Mouse (Mus musculus) bone marrow, adult 2 months (tissue): ENCODE results near the gene Ube2d2b. TPM values are rescaled to one million over a fixed set of nuclear protein-coding genes. Genes with fewer than 3 reads are reported as not detected.

Source experiments
- H3K27ac ChIP-seq: fragments of 200-500 bp; 2 replicates; pipeline ENCODE4 v1.5.1; 2012; ENCODE audit warnings: low read depth, mild to moderate bottlenecking, control low read depth, inconsistent platforms, low read length; ENCODE audit not compliant: control insufficient read depth, poor library complexity, insufficient read depth
- H3K4me1 ChIP-seq: fragments of 200-500 bp; 2 replicates; pipeline ENCODE4 v1.6.1; 2011; ENCODE audit warnings: low read length; ENCODE audit not compliant: control insufficient read depth, insufficient read depth
- H3K4me3 ChIP-seq: fragments of 200-500 bp; replicated peaks from 2 replicates; pipeline ENCODE3; 2011; ENCODE audit warnings: mild to moderate bottlenecking, low read depth, low read length, control low read depth; ENCODE audit not compliant: control insufficient read depth
- CTCF ChIP-seq: fragments of 200-500 bp; IDR thresholded peaks from 2 replicates; pipeline ENCODE4 v1.5.1; 2011; ENCODE audit warnings: low read length, control low read depth; ENCODE audit not compliant: control insufficient read depth, insufficient read depth
- POLR2A ChIP-seq: fragments of 200-500 bp; IDR thresholded peaks from 2 replicates; pipeline ENCODE4 v1.6.1; 2011; ENCODE audit warnings: low read depth, mild to moderate bottlenecking, control low read depth, low read length, borderline replicate concordance; ENCODE audit not compliant: control insufficient read depth
- WGBS: fragments of 180-500 bp; shearing (Covaris S2); methylation state at CpG from one replicate; pipeline ENCODE4 v1.1.7; 2018; 5-methylcytosine and 5-hydroxymethylcytosine counted together
- polyA plus RNA-seq: library from polyadenylated mRNA; stranded (reverse); fragments of >200 nt; gene quantifications from 2 replicates; pipeline ENCODE4 v1.2.4, GENCODE M21; 2011; ENCODE audit warnings: low replicate concordance; ENCODE audit not compliant: missing spikeins, insufficient read depth, insufficient read length

Gene Ube2d2b
- polyA plus RNA-seq, 1 experiment, result not detected

- TF ChIP-seq POLR2A (no peak), CTCF (no peak)
- WGBS, result 39% methylated on average over 4 of the region's 4 CpGs
- Histone ChIP-seq H3K4me3 (peak within 1 kb of the TSS; percentile 71), H3K27ac (peak within 1 kb of the TSS; percentile 87), H3K4me1 (peaks cover 1% of the 10 kb centered on the region; the same call in 1 of the 2 replicates)
Measured at GRCm38 (mm10) chr5:107874561-107875260, 44.8 kb downstream of the Ube2d2b start, which contains the start of gene Evi5. TSS of gene Evi5 (minus strand) at chr5:107875107.

- TF ChIP-seq CTCF (no peak), POLR2A (no peak)
- Histone ChIP-seq H3K4me1 (peaks cover 1% of the 10 kb centered on the region; the same call in 1 of the 2 replicates), H3K27ac (no peak overlapping the region), H3K4me3 (no peak overlapping the region)
Measured at GRCm38 (mm10) chr5:107875261-107875611, 45.3 kb downstream of the Ube2d2b start.

GRCm38 (mm10) chr5:107877053-107877452, 47.2 kb downstream of the Ube2d2b start:
- Histone ChIP-seq H3K27ac (no peak overlapping the region), H3K4me3 (no peak overlapping the region), H3K4me1 (peaks cover 1% of the 10 kb centered on the region; the same call in 1 of the 2 replicates)
- TF ChIP-seq CTCF, result no peak
- no peak for TF ChIP-seq POLR2A
- WGBS, result 93% methylated on average over 1 of the region's 1 CpGs

- 91% methylated on average over 5 of the region's 5 CpGs for WGBS
- Histone ChIP-seq H3K4me3 (no peak overlapping the region), H3K27ac (no peak overlapping the region), H3K4me1 (peaks cover 1% of the 10 kb centered on the region; the same call in 1 of the 2 replicates)
- TF ChIP-seq CTCF, result no peak
- no peak for TF ChIP-seq POLR2A
Measured at GRCm38 (mm10) chr5:107880710-107881109, 50.8 kb downstream of the Ube2d2b start.

Other genes starting within 250 kb of the Ube2d2b start
- 3.8 and 6.0 TPM in 2 replicates for gene Rpap2, start 232.7 kb upstream of the Ube2d2b start, polyA plus RNA-seq
- gene Glmn, start 232.2 kb upstream of the Ube2d2b start, polyA plus RNA-seq, result 2.7 and 4.6 TPM in 2 replicates
- gene Gfi1, start 104.1 kb upstream of the Ube2d2b start, polyA plus RNA-seq, result 9.0 and 21.1 TPM in 2 replicates
- gene Evi5, start 45.0 kb downstream of the Ube2d2b start, polyA plus RNA-seq, result 48.1 and 50.0 TPM in 2 replicates
- gene Rpl5, start 70.4 kb downstream of the Ube2d2b start, polyA plus RNA-seq, result 31.5 and 104 TPM in 2 replicates
- 13.5 and 14.2 TPM in 2 replicates for gene Fam69a, start 157.0 kb downstream of the Ube2d2b start, polyA plus RNA-seq
- gene Mtf2, start 235.6 kb downstream of the Ube2d2b start, polyA plus RNA-seq, result 15.4 and 30.0 TPM in 2 replicates